Mouse (Mus musculus): ENCODE data around the gene Kdelc2. TPM values are rescaled to one million over a fixed set of nuclear protein-coding genes. Genes with fewer than 3 reads are reported as not detected.

Kdelc2 gene
- total RNA-seq (2021) = 11.8 and 13.3 TPM in 2 replicates
- long read RNA-seq, transcript Kdelc2-201 (8 exons, 3,642 nt) = major isoform, 6 of 8 reads
- long read RNA-seq, partial matches to known transcripts = 2 of 8 reads
- long read RNA-seq, other reads (novel, unspliced or antisense) = 0 of 8 reads

DNA sequence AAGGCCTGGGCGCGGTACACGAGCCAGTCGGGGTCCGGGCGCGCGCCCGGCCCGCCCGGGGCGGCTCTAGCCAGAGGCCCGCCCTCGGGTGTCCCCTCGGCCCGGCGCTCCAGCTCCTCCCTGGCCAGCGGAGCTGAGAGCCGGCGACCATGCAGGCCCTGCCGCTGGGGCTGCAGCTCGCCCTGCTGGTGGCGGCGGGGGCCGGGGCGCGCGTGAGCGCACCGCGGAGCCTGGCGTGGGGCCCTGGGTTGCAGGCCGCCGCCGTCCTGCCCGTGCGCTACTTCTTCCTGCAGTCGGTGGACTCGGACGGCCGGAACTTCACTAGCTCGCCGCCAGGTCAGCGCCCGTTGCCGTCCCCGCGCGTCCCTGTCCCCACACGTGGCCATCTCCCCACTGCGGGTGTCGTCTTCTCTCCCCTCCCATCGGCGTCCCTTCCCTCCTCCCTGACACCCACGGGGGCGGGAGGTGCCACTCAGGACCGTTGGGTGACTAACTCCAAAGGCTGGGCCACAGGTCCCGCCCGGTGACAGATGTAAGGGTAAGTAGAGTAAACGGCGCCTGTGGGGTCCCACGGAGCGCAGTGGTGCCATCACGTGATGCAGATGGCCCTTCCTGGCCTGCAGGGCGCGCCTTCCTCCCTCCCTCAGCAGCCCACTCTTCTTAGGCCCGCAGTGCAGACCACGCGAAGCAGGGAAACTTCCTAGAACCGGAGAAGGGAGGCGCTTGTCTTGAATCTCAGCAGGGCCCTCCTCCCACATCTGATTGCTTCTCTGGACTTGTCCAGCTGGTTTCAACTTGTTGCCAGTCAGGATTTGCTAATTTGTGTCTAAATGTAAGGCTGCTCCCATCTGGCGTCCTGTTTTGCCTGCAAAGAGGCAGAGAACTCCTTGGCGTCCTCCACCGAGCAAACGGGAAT lies at the start of gene Kdelc2:
Kdelc2 (plus strand) TSS at position 75 of the 916 bp plus-strand sequence.
- DNase-seq = peak; percentile 70

DNA sequence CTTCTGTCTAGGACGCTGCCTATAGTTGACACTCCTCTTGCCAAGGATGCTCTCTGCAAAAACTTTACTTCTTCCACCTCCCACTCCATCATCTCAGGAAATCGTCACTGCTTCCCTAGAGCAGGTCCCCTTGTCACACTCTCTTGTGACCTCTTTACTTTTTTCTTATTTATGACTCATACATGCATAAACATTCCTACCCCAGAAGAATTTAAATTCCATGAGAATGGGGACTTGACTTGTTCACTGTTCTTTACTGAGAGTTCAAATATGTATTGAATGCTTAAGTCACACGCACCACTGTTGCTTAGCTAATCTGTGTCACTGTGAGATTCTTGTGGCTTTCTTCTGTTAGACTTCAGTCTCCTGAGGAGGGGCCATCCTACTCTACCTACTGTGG lies 48.7 kb upstream of the Kdelc2 start:
- no peak for DNase-seq

DNA sequence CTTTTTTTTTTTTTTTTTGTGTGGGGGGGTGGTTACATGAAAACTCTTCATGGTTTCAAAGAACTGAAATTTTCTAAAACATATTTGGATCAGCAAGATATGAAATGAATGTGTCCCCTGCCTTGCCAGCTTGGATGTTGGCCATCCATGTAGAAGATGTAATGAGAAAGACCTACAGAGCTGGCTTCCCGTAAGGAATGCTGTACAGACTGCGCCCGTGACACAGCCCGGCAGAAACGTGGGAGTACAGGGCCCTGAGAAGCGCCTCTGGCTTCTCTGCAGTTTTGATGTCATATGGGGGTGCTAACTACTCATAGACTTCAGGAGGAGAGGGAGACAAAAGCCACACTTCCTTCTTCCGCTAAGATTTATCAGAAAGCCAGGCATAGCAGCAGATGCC lies 44.2 kb upstream of the Kdelc2 start:
- DNase-seq = no peak

- no peak for DNase-seq
Observed at GRCm38 (mm10) chr9:53340328-53340916, 43.4 kb upstream of the Kdelc2 start.

DNA sequence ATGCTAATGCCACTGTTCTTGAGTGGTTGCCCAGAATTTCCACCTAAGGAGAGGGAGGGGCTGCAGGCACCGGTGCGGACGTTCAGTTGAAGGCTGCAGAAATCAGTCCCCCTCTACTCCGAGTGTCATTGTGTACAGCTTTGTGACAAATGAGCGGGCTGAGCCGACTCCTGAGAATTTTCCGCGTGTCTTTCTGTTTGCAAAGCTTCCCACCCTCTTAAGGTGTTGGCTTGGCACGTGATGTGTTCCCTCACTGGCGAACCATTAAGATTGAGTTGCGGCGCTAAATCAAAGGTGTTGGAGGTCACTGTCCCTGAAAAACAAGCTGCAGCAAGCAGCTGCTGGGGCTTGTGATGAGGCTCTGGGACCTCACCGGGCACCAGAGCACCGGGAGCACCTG lies 42.9 kb upstream of the Kdelc2 start:
- no peak for DNase-seq

DNA sequence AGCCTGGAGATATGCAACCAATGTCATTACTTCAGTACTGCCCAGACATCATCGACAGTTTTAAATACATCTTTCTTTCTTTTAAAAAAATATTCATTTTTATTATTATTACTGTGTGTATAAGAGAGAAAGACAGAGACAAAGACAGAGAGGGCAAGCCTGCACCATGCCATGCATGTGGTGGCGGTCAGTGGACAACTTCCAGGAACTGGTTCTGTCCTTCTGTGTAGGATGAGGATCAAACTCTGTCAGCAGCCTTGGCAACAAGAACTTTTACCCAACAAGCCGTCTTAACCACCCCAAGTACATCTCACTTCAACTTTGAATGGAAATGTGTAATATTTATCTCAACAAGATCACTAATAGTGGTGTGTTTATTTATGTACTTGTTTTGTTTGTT lies 41.8 kb upstream of the Kdelc2 start:
- no peak for DNase-seq

GRCm38 (mm10) chr9:53344646-53345432 lies 39.0 kb upstream of the Kdelc2 start:
- DNase-seq = no peak

DNA sequence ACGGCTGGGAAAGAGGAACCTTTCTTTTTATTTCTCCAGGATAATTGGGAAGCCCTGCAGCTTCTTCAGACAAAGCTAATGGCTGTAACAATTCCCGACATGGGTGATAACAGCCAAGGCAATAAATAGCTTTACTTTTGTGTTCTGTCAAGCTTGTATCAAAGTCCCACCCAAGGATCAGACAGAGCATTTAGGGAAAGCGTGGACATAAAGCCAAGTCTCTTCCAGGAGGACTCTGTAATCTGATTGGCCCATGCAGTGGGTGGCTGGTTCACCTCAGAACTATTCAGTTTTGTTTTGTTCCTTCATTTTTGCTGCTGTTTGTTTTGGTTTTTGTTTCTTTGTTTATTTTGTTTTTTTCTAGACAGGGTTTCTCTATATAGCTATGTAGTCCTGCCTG lies 38.1 kb upstream of the Kdelc2 start:
- no peak for DNase-seq

DNA sequence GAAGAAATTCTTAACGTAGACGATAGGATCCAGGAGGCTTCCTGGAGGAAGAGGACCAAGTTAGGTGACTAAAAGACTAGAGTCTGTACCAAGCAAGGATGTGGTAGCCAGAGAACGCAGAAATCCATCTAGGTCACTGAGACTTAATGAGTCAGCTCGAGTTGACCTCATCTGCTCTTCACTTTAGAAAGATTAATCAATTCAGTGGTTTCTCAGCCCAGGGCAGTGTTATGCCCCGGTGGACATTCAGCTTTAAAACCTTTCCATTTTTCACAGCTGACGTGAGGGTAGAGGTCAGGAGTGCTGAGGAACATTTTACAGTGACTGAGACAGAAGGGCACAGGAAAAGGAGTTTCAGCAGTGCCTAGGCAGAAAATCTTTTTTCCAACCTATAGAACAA lies 37.4 kb upstream of the Kdelc2 start:
- no peak for DNase-seq

GRCm38 (mm10) chr9:53349211-53349610 lies 34.6 kb upstream of the Kdelc2 start:
- DNase-seq = no peak

DNA sequence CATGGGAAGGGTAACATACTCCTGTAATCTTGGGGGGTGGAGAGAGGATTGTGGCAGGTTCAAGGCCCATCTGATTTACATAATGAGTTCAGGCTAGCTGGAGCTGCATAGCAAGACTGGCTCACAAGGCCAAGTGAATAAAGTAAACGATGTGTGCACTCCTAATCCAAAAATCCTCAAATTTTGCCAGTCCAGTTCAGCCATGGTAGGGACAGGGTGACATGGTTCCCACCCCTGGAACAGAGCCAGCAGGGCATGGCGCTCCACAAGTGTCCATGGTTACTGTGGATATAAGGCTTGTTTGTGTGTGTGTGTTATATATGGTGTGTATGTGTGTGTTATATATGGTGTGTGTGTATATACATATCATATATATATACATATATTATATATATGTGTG lies 33.5 kb upstream of the Kdelc2 start:
- DNase-seq = no peak

DNA sequence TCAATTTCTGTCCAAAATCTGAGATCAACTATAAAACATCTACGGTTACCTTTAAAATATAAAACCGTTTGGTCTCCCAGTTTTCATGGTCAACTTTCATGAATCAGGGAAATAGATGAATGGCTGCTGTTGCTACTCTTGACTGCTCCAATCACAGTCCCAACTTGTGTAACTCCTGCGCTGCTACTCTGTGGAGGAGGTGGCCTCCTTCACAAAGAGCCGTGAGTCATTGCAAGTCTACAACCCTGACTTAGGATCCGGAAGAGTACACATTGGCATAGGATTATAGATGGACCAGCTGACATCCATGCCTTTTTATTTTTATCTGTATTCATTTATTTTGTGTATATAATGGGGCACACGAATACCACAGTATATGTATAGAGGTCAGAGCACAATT lies 31.9 kb upstream of the Kdelc2 start:
- no peak for DNase-seq

DNA sequence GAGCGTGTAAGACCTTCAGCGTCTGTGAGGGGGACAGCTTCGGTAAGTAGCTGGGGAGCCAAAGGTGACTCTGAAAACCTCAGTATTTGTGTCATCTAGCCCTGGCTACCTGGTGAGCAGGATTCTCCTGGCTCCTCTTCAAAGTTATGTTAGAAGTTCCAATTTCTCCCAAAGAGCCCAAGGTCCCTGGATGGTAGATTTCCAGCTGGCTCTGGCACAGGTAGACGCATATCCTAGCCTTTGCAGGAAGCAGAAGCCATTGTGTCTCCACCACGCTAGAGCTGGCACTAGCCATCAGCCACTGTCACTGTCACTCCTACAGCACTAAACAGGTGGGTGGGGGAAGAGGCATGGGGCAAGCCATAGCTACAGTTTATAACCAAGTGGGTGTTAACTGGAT lies 30.7 kb upstream of the Kdelc2 start:
- no peak for DNase-seq

- DNase-seq = no peak
Observed at GRCm38 (mm10) chr9:53356219-53357155, 27.3 kb upstream of the Kdelc2 start.

GRCm38 (mm10) chr9:53371339-53371738 lies 12.5 kb upstream of the Kdelc2 start:
- no peak for DNase-seq

GRCm38 (mm10) chr9:53375907-53376306 lies 7.9 kb upstream of the Kdelc2 start:
- DNase-seq = peak; percentile 18

- peak; percentile 9 for DNase-seq
Observed at GRCm38 (mm10) chr9:53376820-53377219, 7.0 kb upstream of the Kdelc2 start.

DNA sequence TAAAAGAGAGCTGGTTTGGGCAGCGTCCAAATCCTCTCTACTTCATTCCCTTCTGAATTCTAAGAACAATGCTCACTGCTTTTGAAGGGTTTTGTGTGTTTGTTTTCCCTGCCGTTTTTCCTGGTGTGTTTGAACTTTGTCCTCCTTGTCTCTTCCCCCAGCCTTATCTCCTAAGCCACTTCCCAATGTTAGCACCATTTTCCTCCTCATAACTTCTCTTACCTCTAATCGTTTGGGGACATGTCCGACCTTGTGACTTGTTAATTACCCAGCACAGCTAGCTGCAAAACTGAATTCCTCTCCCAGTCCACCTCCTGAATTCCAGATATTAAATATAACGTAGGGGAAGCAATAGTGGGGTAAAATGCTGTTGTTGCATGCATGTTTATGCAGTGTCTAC lies 6.2 kb upstream of the Kdelc2 start:
- no peak for DNase-seq

- no peak for DNase-seq
Observed at GRCm38 (mm10) chr9:53378171-53378570, 5.7 kb upstream of the Kdelc2 start.

DNA sequence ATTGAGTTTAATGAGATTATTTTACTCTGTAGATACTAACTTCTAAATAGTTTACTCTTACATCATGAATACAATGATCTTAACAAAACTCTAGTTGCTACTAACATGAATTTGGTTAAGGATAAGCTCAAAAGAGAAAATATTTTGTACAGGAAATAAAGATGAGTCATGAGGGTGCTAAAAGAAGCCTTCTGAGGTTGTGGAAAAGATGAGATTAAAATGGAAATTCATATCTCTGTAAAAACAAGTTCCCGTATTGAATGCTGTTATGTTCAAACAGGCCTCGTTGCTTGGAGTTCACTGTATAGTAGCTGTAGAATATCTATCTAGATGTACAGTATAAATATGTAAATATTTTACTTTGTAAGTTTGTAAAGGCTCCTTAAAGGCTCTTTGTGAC lies 3.2 kb upstream of the Kdelc2 start:
- no peak for DNase-seq

GRCm38 (mm10) chr9:53381113-53381615 lies 2.7 kb upstream of the Kdelc2 start:
- DNase-seq = no peak

All from adrenal gland, postnatal 25 days (tissue).